Mouse (Mus musculus): Measurements from ENCODE around the gene Calm4. TPM values are rescaled to one million over a fixed set of nuclear protein-coding genes. Genes with fewer than 3 reads are reported as not detected.

Calm4 gene
- polyA plus RNA-seq, 1 experiment, result not detected

- H3K4me3 ChIP-seq (ENCODE audit: insufficient read depth, low read depth, low read length), result no peak overlapping the region
- H3K4me1 ChIP-seq (ENCODE audit: control insufficient read depth, insufficient read depth, low read length), result no peaks in the 10 kb centered on the region; the same call in 1 of the 2 replicates
- no peak for TF ChIP-seq POLR2A (IDR thresholded peaks at IDR 0.05; ENCODE audit: insufficient read depth, low read depth, low read length)
- H3K27ac ChIP-seq (ENCODE audit: insufficient read depth, low read depth, low read length), result no peak overlapping the region
- 82% methylated on average over 8 of the region's 8 CpGs for WGBS
Observed at GRCm38 (mm10) chr13:3866355-3867052, 28.9 kb downstream of the Calm4 start.

- TF ChIP-seq POLR2A (IDR thresholded peaks at IDR 0.05; ENCODE audit: insufficient read depth, low read depth, low read length) (no peak), CTCF (IDR thresholded peaks at IDR 0.05; ENCODE audit: insufficient read depth, low read depth, low read length) (no peak)
- whole genome bisulfite sequencing, result 87% methylated on average over 6 of the region's 6 CpGs
- Histone ChIP-seq H3K4me3 (ENCODE audit: insufficient read depth, low read depth, low read length) (no peak overlapping the region), H3K4me1 (ENCODE audit: control insufficient read depth, insufficient read depth, low read length) (no peaks in the 10 kb centered on the region; the same call in 1 of the 2 replicates), H3K27ac (ENCODE audit: insufficient read depth, low read depth, low read length) (no peak overlapping the region)
Observed at GRCm38 (mm10) chr13:3867158-3867557, 29.6 kb downstream of the Calm4 start.

- H3K27ac ChIP-seq (ENCODE audit: insufficient read depth, low read depth, low read length), result no peak overlapping the region
- TF ChIP-seq POLR2A (IDR thresholded peaks at IDR 0.05; ENCODE audit: insufficient read depth, low read depth, low read length) (no peak), CTCF (IDR thresholded peaks at IDR 0.05; ENCODE audit: insufficient read depth, low read depth, low read length) (no peak)
- no peak overlapping the region for H3K4me3 ChIP-seq (ENCODE audit: insufficient read depth, low read depth, low read length)
- H3K4me1 ChIP-seq (ENCODE audit: control insufficient read depth, insufficient read depth, low read length), result no peaks in the 10 kb centered on the region; the same call in 1 of the 2 replicates
Observed at GRCm38 (mm10) chr13:3869901-3870300, 32.3 kb downstream of the Calm4 start.

GRCm38 (mm10) chr13:3872832-3873231, 35.3 kb downstream of the Calm4 start:
- no peak overlapping the region for H3K27ac ChIP-seq (ENCODE audit: insufficient read depth, low read depth, low read length)
- WGBS, result 97% methylated on average over 4 of the region's 4 CpGs
- no peak overlapping the region for H3K4me3 ChIP-seq (ENCODE audit: insufficient read depth, low read depth, low read length)
- no peaks in the 10 kb centered on the region for H3K4me1 ChIP-seq (ENCODE audit: control insufficient read depth, insufficient read depth, low read length)
- TF ChIP-seq CTCF (IDR thresholded peaks at IDR 0.05; ENCODE audit: insufficient read depth, low read depth, low read length) (no peak), POLR2A (IDR thresholded peaks at IDR 0.05; ENCODE audit: insufficient read depth, low read depth, low read length) (no peak)

- 73% methylated on average over 6 of the region's 6 CpGs for WGBS
- no peak for TF ChIP-seq POLR2A (IDR thresholded peaks at IDR 0.05; ENCODE audit: insufficient read depth, low read depth, low read length)
- TF ChIP-seq CTCF (IDR thresholded peaks at IDR 0.05; ENCODE audit: insufficient read depth, low read depth, low read length), result no peak
- H3K4me1 ChIP-seq (ENCODE audit: control insufficient read depth, insufficient read depth, low read length), result no peaks in the 10 kb centered on the region
- no peak overlapping the region for H3K4me3 ChIP-seq (ENCODE audit: insufficient read depth, low read depth, low read length)
- H3K27ac ChIP-seq (ENCODE audit: insufficient read depth, low read depth, low read length), result no peak overlapping the region
Observed at GRCm38 (mm10) chr13:3876448-3876847, 38.9 kb downstream of the Calm4 start.

- TF ChIP-seq POLR2A (IDR thresholded peaks at IDR 0.05; ENCODE audit: insufficient read depth, low read depth, low read length) (no peak), CTCF (IDR thresholded peaks at IDR 0.05; ENCODE audit: insufficient read depth, low read depth, low read length) (no peak)
- 84% methylated on average over 6 of the region's 6 CpGs for WGBS
- no peaks in the 10 kb centered on the region for H3K4me1 ChIP-seq (ENCODE audit: control insufficient read depth, insufficient read depth, low read length)
- no peak overlapping the region for H3K27ac ChIP-seq (ENCODE audit: insufficient read depth, low read depth, low read length)
- H3K4me3 ChIP-seq (ENCODE audit: insufficient read depth, low read depth, low read length), result no peak overlapping the region
Observed at GRCm38 (mm10) chr13:3877185-3877584, 39.6 kb downstream of the Calm4 start.

GRCm38 (mm10) chr13:3877679-3878220, 40.2 kb downstream of the Calm4 start:
- H3K27ac ChIP-seq (ENCODE audit: insufficient read depth, low read depth, low read length), result no peak overlapping the region

GRCm38 (mm10) chr13:3886663-3887062, 49.1 kb downstream of the Calm4 start:
- Histone ChIP-seq H3K4me3 (ENCODE audit: insufficient read depth, low read depth, low read length) (no peak overlapping the region), H3K4me1 (ENCODE audit: control insufficient read depth, insufficient read depth, low read length) (no peaks in the 10 kb centered on the region), H3K27ac (ENCODE audit: insufficient read depth, low read depth, low read length) (no peak overlapping the region)
- TF ChIP-seq POLR2A (IDR thresholded peaks at IDR 0.05; ENCODE audit: insufficient read depth, low read depth, low read length) (no peak), CTCF (IDR thresholded peaks at IDR 0.05; ENCODE audit: insufficient read depth, low read depth, low read length) (no peak)
- 97% methylated on average over 7 of the region's 7 CpGs for WGBS

More at GRCm38 (mm10) chr13:3877679-3878220, 40.2 kb downstream of the Calm4 start:
- Histone ChIP-seq H3K4me3 (ENCODE audit: insufficient read depth, low read depth, low read length) (no peak overlapping the region), H3K4me1 (ENCODE audit: control insufficient read depth, insufficient read depth, low read length) (no peaks in the 10 kb centered on the region)
- no peak for TF ChIP-seq CTCF (IDR thresholded peaks at IDR 0.05; ENCODE audit: insufficient read depth, low read depth, low read length)
- TF ChIP-seq POLR2A (IDR thresholded peaks at IDR 0.05; ENCODE audit: insufficient read depth, low read depth, low read length), result no peak
- 75% methylated on average over 4 of the region's 4 CpGs for WGBS

Other genes starting within 250 kb of the Calm4 start
- 115 TPM in 1 of 2 replicates, not detected in the other for gene Fam208b, start 226.6 kb upstream of the Calm4 start, polyA plus RNA-seq (2012; ENCODE audit: insufficient read depth, insufficient read length, low replicate concordance, missing spikeins)
- gene Asb13, start 203.7 kb upstream of the Calm4 start, polyA plus RNA-seq (2012; ENCODE audit: insufficient read depth, insufficient read length, low replicate concordance, missing spikeins), result not detected in 2 replicates
- not detected in 2 replicates for gene Calml3, start 33.4 kb upstream of the Calm4 start, polyA plus RNA-seq (2012; ENCODE audit: insufficient read depth, insufficient read length, low replicate concordance, missing spikeins)
- not detected in 2 replicates for gene Calm5, start 16.4 kb downstream of the Calm4 start, polyA plus RNA-seq (2012; ENCODE audit: insufficient read depth, insufficient read length, low replicate concordance, missing spikeins)
- gene Net1, start 80.5 kb downstream of the Calm4 start, polyA plus RNA-seq (2012; ENCODE audit: insufficient read depth, insufficient read length, low replicate concordance, missing spikeins), result not detected in 2 replicates
- gene Tubal3, start 80.5 kb downstream of the Calm4 start, polyA plus RNA-seq (2012; ENCODE audit: insufficient read depth, insufficient read length, low replicate concordance, missing spikeins), result not detected in 2 replicates
- not detected in 2 replicates for gene Ucn3, start 107.6 kb downstream of the Calm4 start, polyA plus RNA-seq (2012; ENCODE audit: insufficient read depth, insufficient read length, low replicate concordance, missing spikeins)
- gene Akr1c14, start 211.3 kb downstream of the Calm4 start, polyA plus RNA-seq (2012; ENCODE audit: insufficient read depth, insufficient read length, low replicate concordance, missing spikeins), result not detected in 2 replicates